Mouse (Mus musculus): Measurements from ENCODE around the gene Tm4sf20.

Gene Tm4sf20

DNA sequence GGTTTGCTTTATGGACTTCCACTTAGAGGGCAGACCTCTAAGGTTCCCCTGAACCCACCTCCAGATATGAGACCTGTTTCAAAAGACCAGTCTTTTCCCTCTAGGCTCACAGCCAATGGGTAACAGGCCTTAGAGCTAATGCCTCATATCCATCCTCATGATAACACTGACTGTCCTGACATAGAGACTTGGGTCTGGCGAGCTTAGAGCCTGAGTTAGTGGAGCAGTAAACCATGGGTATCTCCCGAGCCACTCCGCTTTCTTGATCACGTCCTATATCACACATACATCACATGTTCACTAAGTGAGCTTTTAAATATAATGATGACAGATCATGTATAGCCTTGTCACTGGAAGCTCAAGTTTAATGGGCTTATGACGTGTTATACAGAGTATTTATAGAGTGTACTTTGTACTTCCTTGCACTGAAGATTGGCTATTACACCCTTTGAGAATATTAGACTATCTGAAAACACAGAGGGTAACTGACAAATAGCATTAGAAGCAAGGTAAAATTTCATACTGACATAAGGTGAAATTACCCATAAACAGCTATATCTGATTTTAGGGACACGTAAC, 11.2 kb upstream of the Tm4sf20 start:
- 86% methylated on average over 6 of the region's 6 CpGs for WGBS

DNA sequence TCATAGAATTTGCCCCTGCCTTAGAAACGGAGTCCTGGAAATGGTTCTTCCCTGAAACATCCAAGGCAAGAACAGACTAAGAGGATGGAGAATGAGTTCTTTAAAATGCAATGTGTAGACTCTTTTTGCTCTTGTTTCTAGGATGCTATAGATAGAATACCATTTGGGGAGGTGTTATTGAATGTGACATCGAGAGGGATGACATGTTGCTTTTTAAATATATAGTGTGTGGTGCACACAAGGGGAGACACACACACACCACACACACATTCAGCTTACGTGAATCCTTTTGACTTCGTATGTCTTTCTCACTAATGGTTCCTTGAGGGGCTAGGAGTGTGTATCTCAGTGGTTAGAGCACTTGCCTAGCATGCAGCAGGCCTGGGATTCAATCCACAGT, 7.0 kb upstream of the Tm4sf20 start:
- WGBS = 60% methylated on average over 4 of the region's 4 CpGs

DNA sequence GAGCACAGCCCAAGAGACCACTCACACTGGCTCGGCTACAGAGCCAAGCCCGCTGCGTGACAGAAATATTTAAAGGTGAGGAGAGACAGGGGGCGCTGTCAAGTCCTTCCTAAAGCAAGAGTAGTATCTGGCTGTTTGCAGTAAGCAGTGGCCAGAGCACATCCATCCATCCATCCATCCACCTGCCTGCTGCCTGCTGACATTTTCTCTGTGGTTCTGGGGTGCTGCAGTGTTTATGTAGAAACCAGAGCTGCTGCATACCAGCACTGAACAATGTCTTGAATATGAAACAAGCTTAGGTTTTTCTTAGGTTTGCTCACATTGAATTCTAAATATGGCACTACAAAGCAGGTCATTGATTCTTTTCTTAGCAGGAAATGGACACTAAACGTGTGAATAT, 4.9 kb upstream of the Tm4sf20 start:
- 56% methylated on average over 5 of the region's 5 CpGs for WGBS

DNA sequence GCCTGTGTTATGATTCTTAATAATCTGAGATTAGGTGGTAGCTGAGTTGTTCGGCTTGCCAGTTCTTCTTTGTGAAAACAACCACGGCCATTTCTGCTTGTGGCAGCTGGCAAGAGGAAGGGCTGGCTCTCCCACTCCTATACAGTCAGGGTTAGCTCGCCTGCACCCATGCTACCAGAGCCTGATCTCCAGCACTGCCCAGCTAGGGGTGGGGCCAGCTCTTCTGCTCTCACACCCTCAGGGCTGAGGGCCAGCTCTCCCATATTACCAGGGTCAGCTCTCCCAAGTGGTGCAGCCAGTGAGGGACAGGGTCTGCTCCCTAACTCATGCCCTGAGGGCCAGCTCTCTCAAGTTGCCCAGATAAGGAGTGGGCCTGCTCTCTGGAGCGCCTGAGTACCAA, 4.2 kb upstream of the Tm4sf20 start:
- WGBS = 81% methylated on average over 4 of the region's 4 CpGs

DNA sequence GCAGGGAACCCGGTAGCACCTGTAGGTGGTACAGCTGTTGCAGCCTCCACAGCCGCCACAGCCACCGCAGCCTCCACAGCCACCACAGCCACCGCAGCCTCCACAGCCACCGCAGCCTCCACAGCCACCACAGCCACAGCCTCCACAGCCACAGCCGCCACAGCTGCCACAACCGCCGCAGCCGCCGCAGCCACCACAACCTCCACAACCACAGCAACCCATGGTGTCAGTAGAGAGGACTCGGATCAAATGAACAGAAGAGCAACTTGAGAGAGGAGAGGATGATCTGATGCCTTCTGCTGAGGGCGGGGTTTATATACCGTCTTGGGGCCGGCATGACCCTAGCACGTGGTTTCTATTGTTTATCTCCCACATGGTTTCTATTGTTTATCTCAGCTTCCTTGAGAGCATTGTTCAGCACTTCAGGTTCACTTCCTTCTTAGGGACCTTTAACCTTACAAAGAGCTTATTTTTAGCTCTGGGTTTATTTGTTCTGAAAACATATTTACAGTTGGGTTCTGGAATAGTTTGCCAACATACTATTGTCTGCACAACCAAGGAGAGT, 2.8 kb upstream of the Tm4sf20 start, which contains the start of gene Gm47791:
Gm47791 (minus strand) TSS at position 222 of the 565 bp plus-strand sequence.
- WGBS = 88% methylated on average over 15 of the region's 15 CpGs

DNA sequence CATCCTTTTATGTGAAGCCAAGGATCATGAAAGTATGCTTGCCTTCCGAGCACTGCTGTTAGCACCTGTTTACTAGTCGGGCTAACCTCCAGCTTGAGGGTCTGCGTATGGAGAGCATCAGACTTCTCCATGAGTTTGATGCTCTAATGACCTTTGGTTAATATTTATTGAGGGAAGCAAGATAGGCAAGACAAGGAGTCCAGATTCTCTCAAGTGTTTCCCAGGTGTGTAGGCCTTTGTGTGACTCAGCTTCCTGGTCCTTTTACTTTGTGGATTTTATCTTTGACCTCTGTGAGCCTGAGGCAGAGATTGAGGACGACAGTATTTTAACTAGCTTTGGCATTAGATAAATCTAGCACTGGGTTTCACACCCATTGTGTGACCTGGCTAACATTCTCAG, 1.6 kb downstream of the Tm4sf20 start:
- WGBS = 79% methylated on average over 4 of the region's 4 CpGs

DNA sequence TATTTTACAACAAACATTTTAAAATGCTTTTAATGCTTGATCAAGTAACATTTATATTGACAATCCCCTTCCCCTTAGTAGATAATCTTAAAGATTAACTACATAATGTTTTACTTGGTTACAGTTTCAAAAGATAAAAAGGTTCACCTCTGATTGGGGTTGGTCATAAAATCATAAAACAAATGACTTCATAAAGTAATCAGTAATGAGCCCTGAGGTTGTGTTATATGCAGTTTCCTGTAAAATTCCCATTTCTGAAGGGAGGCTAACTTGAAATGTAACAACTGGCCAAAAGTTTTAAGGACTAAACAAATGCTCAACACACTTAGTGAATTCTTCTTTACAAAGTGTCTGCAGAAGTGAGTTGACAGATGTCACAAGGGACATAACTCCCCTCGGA, 2.0 kb downstream of the Tm4sf20 start:
- WGBS = 57% methylated on average over 1 of the region's 1 CpGs

DNA sequence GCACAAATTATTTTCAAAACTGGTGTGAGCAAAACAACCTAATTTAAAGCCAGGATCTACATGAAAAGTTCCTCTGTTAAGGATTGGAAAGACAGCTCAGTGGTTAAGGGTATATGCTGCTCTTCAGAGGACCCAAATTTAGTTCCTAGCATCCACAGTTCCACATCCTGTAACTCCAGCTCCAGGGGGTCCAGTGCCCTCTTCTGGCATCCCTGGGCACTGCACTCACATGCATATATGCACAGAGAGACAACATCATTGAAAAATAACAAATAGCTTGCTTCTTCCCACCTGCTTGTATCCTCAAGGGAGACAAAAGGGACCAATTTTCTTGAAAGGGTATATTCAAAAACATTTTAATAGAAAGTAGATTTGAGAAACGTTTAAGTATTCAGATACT, 6.0 kb downstream of the Tm4sf20 start:
- WGBS = 84% methylated on average over 1 of the region's 1 CpGs

DNA sequence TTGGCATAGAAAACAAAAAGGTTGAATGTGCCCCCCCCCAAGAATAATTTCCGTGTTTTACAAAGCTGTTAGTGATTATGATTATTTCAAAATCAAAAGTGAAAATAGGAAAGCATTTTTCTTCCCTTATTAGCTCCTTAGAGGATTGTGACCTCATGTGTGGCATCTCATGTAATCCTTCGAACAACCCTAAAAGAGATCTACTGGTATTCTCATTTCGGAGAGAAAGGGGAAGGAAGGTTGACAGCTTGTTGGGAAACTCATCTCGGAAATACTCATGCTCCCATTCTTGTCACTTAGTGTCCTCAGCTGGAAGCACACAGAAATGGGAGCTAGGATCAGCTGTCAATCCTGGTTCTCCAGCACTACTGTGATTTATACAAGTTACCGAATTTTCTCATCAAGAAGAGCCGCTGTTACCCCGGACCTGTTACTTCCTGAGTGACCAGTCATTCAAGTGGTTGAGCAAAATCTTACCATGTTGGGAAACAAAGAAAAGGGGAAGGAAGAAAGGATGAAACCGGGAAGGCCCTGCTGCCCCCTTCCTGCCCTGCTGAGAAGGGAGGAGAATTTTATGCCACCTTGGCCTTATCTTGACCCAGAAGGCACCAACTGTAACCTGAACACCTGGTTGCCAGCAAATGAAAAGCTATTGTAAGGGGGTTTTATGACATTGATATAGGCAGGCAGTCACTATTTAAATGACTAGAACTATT, 6.6 kb downstream of the Tm4sf20 start:
- WGBS = 88% methylated on average over 8 of the region's 8 CpGs

DNA sequence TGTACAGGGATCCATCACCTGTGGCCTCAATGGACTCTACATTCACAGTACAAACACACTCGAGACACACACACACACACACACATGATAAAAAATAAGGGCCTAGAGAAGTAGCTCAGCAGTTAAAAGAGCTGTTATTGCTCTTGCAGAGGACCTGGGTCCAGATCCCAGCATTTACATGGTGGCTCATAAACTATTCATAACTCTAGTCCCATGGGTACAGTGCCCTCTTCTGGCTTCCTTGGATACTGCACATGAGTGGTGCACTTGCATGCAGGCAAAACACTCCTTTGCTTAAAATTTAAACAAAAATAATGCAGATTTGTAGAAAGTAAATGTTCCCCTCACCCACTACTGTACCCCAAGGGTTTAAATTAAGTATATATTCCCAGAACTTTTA, 8.7 kb downstream of the Tm4sf20 start:
- WGBS = 93% methylated on average over 1 of the region's 1 CpGs

DNA sequence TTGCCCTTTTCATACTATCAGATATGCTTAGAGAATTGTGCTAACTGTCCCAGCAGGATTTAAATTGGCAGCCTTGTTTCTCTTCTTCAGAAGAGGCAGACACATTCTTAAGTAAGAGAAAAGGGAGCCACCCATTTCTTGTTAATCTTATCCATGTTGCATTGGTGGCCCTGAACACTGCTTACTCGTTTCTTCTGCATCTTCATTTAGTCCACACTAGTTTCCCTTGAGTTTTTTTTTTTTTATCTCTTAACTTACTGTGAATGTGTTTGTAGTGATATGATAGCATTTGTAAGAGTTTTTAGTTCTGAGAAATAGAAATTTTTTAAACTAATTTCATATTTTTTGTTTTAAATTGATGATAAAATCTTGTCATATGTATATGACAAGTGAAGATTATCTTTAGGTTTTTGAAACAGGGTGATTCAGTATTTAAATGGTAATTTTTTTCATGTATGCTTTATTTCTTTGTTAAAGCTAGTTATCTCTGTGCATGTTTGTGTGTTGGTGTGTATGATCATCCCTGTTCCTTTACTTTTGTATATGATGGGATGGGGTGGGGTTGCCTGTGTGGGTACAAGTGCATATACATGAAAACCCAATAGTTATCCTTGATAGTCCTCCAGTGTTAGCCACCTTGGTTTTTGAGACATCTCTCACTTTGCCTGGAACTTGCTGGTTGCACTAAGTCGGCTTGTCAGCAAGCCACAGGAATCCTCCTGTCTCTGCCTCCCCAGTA, 20.4 kb downstream of the Tm4sf20 start:
- 87% methylated on average over 2 of the region's 2 CpGs for WGBS

DNA sequence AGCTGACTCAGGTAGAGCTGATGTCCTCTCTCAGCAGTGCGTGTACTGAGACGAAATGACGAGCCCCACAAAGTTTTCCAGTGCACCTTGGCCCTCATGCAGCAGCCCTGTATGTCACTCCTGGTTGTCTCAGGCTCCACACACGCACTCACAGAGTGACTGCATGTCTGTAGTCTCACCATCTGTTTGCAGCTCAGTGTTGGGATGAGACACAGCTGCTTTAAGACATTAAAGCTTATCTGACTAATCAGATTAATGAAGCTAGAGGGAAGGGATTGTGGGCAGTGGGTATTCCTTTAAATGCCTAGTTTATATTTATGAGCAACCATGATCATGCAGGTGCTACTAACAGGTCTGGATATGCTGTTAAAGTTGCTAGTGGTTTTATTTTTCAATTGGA, 21.9 kb downstream of the Tm4sf20 start:
- WGBS = 75% methylated on average over 4 of the region's 4 CpGs

DNA sequence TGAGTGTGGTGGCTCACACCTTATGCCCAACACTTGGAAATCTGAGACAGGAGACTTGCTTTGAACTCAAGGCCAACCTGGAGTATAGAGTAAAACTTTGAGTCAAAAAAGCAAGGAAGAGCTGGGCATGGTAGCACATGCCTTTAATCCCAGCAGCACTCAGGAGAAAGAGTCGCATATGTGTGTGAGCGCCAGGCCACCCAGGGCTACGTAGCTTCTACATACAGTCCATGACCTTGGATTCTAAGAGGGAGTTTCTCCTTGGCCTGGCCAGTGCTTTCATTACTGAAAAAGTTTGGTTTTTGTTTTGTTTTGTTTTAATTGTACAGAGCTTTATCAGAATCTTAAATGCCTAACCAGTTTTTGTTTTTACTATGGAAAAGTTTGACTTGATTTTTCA, 24.3 kb downstream of the Tm4sf20 start:
- WGBS = 90% methylated on average over 3 of the region's 3 CpGs

DNA sequence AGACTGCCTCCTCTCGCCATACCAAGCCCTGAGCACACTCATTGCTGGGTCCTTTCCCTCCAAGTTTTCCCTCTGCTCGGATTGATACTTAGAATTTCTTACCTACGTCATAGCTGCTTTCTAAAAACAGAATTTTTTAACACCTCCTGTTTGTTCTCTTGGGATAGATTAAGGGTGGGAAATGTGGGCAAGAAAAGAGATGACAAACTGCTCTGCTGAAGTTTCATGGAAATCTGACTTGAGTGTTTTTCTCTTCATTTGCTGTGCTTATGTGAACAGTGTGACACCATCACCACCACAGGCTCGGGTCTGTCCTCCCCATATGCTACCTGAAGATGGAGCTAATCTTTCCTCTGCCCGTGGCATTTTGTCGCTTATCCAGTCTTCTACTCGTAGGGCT, 26.7 kb downstream of the Tm4sf20 start:
- WGBS = 50% methylated on average over 7 of the region's 7 CpGs

DNA sequence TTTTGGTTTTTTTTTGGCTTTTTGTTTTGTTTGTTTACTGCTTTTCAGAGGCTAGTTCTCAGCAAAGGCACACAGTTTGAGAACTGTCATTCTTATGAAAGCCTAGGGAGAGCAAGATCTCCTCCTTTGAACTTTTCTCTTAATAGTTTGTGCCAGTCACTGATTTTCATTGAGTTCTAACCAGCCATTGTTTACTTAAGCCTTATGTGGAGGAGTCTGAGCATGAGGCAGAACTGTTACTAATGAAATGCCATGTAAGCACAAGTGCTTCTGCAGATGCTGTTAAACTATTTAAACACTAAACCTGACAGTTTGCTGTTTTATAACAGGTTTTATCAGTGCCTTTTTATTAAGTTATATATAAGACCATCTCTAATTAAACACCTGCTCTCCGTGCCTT, 30.2 kb downstream of the Tm4sf20 start:
- 73% methylated on average over 1 of the region's 1 CpGs for WGBS

DNA sequence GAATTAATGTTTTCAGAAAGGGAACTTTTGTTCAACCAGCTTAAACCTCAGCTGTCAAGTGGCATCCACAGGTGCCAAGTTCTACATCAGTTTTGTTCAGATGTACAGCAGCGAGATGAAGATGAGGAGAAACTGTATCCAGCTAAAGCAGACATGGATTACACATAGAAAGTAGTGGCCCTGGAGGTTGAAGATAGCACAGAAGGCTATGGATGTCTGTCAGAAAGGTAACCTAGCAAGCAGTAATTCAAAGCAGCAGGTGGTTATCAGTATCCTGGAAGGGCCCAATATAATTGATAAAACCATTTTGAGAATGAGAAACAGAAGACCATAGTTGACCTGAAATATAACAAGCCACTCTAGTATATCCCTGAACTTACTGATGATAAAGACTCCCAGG, 34.9 kb downstream of the Tm4sf20 start:
- WGBS = 92% methylated on average over 1 of the region's 1 CpGs

DNA sequence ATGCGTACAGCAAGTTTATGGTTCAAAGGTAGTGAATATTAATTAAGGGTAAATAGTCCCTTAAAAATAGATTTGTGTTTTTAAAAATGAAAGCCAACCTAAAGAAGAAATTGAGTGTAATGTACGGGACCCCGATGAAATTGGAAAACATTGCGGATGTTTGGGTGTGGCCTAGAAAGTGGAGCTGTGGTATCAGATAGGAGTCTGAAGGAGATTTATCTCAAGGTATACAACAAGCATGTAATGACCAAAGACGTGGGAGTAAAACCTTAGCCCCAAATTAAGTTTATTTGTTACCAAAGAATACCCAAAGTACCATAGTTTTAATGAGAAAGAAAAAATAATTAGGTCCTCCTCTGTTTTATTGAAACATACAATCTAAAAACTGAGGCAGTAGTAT, 41.8 kb downstream of the Tm4sf20 start:
- 89% methylated on average over 5 of the region's 5 CpGs for WGBS

DNA sequence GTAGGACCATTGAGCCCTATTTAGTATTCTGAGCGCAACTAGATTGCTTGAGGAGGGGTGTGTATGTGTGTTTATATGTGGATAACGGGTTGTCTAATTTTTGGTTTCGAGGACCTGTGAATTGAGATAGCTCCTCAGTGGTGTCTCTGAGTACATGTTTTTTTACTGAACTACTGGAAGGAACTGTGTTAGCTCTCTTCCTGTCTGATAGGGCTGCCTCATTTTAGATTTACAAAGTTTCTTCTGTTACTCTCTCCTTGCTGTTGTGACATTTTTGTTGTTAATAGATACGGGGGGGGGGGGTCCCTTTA, 42.4 kb downstream of the Tm4sf20 start:
- WGBS = 15% methylated on average over 4 of the region's 4 CpGs

DNA sequence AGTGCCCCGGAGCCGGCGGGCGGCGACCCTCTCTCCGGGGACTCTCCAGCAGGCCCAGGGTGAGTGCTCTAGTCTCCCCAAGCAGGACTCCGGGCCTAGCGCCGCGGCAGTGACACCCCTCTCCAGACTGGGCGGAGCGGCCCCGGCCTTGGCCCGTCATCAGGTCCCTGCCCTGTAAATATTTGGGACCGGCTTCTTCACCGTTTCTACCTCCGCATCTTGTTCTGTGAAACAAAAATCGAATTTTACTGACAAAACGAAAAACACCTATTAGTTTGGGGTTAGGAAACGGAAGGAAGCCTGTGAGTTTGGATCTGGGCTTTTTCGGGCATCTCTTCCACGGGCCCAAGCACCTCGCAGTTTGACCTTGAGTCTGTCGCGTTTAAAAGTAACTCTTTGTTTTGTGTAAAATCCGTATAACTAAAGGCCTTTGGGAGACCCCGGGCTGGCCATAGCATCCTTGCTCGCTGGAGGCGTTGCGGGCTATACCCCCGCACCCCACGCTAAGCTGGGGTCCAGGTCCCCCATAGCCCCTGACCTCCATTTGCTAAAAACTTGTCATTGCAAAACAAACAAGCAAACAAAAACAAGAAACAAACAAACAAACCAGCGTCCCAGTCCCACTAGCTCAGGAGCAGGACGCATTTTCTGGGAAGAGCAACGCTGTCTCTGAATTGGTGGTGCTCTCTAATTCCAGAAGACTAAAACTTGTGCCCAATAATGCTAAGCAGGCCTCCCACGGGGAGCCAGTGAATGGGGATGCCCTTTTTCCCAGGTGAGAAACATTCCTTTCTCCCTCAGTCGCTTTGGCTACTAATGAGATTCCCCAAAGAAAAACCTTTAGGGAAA, 43.0 kb downstream of the Tm4sf20 start:
- WGBS = under 1% methylated on average over 37 of the region's 37 CpGs

DNA sequence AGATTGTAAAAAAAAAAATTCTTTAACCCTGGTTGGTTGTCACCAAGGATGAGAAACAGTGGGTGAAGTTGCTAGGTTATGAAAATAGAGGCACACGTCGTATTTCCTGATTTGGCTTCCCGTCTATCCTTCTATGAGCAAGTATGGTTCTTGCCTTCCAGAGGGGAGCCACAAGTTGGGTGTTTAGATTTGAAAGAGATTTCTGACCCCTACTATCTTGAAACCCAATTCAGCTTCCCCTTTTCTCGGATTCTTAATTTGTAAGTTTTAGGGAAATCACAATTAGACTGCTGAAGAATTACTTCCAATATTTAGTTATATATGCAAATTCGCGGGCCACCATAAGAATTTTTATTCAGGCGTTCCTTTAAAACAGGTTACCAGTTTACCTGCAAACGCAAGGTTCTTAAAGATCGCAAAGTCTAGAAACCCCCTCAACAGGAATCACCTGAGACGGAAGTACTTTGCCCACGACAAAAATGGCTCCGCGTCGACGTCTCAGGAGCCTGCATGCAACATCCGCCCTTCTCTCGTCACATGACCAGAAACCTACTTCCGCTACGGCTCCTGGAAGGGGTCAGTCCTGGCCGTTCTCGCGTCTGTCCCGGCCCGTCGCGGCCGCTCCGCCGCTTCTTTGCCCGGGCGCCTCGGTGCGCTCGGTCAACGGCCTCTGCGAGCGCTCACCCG, 43.8 kb downstream of the Tm4sf20 start, which contains the start of gene Mff:
Mff (plus strand) TSS at position 552 of the 687 bp plus-strand sequence.
- 5% methylated on average over 38 of the region's 38 CpGs for WGBS

DNA sequence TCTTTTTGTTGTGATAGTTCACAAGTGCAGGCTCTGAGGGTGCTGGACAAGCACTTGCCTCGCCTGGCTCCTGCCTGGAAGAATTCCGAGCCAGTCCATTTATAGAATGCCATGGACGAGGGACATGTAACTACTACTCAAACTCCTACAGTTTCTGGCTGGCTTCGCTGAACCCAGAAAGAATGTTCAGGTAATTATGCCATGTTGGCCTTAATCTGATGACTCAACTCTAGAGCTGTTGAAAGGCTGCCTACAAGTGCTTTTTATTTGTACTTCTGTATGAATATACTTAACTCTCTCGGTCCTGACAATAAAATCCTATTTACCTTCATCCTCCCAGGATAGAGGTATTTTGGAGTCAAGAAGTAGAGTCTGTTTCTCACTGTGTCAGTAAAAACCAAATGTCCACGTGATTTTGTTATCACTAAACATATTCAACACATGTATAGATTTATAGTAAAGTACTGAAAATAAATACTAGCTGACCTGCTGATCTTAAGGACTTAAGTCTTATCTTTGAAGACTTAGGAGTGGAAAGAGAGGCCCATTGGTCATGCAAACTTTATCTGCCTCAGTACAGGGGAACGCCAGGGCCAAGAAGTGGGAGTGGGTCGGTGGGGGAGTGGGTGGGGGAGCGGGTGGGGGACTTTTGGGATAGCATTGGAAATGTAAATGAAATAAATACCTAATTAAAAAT, 50.3 kb downstream of the Tm4sf20 start:
- WGBS = 65% methylated on average over 9 of the region's 9 CpGs

Data from cerebral cortex, adult 2 months (tissue).